Mouse (Mus musculus): ENCODE data around the gene Mark1.

Gene Mark1

DNA sequence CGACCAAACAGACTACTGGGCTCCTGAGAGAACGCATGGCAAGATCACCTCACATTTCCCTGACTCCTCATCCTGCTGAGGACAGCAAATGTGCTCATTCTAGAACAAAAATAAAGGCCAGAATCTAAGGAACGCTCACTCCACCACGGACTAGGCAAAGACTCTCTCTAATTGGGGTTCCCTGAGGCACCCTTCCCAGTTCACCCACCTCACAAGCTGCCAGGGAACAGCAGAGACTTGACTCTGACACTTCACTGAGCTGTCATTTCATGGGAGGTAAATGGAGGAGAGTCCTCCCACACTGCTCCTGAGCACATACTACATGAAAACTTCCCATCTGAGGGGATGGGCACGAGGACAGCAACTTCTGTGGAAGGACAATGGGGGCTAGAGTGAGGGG lies 37.5 kb downstream of the Mark1 start:
- no peak for DNase-seq

DNA sequence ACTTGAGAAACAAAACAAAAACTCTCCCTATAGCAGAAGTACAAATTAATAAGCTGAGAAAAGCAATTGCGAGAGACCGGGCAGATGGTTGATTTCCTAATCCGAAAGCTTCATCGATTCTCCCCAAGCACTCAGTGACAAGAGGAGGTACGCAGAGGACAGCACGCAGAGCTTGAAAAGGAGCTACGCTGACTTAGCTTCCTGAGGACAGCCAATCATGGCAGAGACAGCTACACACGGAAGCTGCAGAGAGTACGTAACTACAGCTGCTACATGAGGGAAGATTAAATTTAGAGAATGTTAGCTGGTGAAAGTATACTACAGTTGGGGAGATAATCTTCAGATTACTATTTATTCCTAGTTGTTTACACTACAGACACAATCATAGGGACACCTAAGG lies 40.6 kb downstream of the Mark1 start:
- no peak for DNase-seq

DNA sequence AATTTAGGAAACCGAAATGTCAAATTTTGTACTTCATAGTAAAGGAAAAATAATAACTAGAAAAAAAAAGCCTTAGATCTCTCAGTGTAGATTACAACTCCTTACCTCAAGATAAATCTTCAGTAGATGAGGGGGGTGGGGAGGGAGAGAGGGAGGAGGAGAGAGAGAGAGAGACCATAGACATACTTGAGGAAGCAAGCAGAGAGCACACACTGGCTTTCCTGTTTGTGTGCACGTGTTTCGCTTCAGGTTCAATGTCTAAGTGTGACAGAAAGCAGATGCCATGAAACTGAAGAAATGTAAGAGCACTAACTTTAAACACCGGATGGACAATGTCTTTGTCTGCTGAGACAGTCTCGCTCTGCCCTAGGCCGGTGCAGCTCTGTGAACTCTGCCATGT lies 41.0 kb downstream of the Mark1 start:
- no peak for DNase-seq

DNA sequence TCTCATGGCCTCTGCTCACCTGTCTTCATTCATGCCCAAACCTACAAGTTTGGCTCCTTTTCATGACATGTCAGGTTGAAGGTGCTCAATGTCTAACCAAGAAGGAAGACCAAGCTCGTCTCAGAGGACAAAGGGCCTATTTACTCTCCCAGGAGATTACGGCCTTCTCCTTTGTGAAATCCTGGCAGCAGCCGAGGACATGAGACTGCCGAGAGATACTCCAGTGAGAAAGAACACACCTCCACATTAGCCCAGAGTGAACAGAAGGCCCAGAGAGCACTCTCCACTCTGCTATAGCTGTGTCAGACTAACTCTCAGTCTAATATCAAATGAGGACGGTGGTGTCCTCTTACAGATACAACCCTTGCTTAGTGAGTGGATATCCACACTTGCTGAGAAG lies 47.6 kb downstream of the Mark1 start:
- DNase-seq: no peak

DNA sequence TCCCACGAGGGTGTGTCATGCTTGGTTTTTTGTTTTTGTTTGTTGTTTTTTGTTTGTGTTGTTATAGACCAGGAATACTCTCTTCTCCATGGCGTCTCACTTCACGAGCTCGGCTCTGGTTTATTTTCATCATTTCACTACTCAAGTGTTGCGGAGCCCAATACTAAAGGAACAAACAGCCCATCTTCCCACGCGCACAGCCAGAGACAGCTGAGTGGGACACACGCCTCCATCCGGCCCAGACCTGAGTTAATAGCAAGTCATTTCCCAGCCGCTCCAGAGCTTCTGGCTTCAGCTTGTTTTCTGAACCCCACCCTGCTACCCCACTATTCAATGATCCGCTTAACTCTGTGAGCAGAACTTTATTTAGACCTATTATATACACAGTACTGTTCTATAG lies 48.3 kb downstream of the Mark1 start:
- no peak for DNase-seq

DNA sequence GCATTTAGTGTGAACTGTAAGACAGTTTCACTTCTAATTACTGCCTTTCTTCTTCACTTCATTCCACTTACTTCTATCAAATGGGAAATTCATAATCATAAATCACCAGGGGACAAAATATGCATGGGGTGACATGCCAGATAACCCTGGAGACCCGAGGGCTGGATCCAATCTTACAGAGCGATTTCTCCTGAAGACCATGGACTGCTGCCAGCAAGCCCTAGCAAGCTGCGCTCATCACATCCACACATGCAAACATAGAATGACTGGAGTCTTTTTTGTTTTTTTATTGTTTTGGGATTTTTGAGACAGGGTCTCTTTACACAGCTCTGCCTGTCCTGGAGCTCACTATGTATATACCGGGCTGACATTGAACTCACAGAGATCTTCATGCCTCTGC lies 61.3 kb downstream of the Mark1 start:
- DNase-seq: no peak

DNA sequence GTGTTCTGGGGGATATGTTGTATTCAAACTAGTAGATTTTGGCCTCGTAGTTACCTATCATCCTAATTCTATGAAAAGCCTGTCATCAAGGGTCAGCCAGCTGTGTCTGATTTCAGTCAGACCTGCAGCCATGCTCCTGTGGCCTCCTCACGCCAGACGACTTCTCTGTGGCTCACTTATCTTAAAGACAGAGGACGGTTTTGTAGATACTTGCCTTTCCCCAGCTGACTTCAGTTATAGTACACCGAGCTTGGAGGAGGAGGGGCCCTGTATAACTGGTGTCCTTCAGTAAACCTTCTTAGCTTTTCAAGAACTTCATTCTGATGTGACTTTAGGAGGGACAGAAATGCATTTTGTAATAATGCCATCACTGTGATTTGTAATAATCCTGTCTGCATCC lies 63.4 kb downstream of the Mark1 start:
- no peak for DNase-seq

DNA sequence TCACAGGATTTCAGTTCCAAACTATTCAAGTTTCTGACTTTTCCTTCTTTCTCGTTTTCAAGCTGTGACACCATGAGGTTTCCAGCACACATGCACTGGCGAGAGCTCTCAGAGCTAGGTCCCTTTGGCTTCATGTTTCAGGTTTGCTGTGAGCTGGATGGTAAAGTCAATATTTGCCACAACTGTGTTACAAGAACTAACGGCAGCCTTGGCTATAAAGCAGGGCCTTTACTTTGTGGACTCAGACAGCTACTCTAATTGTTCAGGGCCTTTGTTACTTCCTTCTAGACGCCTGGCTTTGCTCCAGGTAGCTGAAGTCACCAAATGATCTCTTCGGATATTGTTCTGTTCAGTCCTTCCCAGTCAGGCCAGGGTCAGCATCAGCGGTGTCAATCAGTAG lies 63.9 kb downstream of the Mark1 start:
- no peak for DNase-seq

DNA sequence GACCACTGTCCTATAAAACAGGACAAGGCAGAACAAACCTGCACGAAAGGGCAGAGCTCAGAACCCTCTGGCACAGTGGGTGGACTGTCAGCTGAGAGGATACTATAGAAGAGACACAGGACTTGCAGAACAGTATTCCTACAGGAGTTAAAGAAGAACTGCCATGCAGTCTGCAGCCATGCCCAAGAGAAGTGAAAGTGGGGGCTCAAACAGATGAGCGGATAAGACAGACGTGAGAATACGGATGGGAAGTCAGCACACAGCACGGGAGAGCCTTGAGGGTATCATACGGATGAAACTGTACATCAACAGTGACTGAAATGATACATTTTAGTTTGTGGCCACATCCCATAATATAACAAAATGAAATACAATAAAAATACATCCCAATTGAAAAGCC lies 68.3 kb downstream of the Mark1 start:
- DNase-seq: no peak

DNA sequence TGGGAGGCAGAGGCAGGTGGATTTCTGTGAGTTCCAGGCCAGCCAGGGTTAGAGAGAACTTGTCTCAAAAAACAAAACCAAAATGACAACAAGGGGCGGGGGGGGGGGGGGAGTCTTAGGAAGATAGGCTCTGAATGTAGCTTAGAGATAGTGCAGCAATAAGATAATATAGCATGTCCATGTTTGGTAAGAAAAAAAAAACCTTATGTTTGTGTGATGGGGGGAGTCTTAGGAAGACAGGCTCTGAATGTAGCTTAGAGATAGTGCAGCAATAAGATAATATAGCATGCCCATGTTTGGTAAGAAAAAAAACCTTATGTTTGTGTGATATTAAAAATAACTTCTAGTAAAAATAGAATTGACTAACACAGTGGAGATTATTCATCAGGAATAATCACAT lies 71.0 kb downstream of the Mark1 start:
- DNase-seq: no peak

DNA sequence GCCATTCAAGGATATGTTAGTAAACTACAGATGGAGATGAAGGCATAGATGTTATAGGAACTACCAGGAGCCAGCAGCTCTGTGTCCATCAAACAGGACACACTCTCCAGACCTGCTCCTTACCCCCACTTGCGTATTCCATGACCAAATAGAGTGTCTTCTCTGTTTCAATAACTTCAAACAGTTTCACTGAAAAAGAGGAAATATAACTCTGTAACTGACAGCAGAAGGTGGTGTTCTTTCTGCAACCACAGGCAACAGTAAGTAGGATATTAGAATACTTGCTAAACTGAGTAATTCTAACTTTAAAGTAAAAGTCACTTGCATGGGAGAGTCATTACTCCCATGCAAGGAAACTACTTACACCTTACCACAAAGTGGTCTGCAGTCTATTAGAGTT lies 71.5 kb downstream of the Mark1 start:
- DNase-seq: no peak

DNA sequence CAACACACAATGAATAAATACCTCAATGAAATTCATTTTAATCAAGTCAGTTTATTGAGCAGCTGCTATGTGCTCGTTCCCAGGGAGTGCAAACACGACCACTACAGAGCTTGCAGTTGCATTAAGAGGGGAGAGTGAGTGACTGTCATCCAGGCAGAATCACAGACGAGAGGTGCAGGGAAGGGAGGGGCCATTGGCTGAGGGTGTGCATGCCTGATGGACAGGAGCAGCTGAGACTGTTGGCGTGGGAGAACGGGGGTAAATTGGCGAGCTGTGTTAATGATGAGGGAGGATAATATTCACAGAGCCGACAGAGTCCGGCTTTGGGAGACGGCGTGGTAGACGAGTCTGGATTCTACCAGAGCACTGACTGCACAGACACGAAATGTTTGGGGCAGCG lies 76.5 kb downstream of the Mark1 start:
- DNase-seq: no peak

DNA sequence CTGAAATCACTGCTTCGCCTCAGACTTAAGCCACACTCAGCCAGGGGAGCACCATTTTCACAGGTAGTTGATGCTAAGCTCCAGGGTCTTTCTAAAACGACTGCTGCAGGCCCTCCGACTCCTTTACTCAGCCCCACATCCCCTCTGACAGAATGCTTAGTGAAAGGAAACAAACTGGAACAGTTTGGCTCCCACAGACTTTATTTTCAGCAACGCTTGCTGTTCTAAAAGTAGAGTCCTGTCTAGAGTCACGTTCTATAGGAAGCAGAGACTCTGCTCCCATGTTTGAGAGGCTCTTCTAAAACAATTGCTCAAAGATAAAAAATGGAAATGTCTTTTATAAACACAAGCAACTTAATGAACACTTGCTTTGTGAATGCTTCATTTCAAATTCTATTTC lies 79.3 kb downstream of the Mark1 start:
- no peak for DNase-seq

DNA sequence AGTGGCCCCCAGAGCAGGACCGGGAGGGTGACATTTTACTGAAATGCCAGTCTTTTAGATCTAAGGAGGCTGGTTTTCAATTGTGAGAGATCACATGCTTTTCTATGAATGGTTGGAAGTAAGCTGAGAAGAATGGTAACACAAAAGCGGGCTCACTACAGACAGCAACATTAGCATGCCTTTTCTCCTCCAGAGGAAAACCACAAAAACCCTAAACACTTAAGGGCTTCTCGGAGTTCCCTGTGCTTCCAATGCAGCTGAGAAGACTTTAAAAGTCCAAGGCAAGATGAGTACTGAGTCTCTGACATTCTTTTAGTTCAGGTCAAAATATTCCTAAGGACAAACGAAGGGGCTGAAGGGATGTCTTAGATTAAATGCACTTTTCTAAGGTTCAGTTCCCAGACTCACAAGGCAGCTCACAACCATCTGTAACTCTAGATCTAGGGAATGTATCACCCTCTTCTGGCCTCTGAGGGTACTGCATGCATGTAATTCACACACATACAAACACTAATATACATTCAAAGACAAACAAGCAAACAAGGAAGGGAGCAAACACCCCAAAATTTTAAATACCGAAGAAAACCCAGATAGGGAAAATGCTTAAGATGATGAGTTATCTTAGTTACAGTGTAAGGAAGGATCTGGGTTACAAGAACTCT lies 81.0 kb downstream of the Mark1 start:
- DNase-seq: peak in 1 of 2 experiments; percentile 9

DNA sequence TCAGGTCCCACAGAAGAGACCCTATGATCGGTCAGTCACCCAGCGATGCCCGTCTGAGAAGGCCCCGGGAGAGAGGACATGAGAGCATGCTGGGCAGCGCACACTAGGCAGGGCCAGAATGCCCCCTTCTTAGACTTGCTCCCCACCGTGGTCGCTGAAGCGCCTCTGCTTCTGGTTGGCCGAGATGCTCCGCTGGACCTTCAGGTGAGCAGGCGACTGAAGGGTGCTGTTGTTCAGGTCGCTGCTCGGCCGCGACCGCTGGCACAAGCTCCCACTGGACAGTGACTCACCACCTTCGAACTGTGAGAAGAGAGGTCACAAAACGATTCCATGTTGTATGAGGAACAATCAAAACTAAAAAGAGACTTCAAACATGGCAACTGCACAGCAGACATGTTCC lies 87.0 kb downstream of the Mark1 start:
- no peak for DNase-seq

DNA sequence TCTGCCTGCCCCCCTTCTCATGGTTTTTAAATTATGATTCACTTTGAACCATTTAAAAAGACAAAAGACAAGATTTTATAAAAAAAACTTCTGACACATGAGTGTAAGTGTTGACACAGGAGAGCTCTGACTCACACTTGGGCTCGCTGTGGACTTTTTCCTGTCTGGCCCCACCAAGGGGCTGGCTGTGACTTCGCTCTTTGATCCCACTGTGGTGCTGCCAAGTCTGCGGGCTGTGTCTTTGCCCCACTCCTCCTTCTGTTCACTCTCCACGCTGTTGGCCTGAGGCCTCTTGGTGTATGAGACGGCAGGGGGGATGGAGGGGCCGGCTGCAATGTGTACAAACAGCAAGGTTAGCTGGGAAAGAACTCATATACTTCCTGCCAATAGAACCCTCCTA lies 87.5 kb downstream of the Mark1 start:
- DNase-seq: no peak

DNA sequence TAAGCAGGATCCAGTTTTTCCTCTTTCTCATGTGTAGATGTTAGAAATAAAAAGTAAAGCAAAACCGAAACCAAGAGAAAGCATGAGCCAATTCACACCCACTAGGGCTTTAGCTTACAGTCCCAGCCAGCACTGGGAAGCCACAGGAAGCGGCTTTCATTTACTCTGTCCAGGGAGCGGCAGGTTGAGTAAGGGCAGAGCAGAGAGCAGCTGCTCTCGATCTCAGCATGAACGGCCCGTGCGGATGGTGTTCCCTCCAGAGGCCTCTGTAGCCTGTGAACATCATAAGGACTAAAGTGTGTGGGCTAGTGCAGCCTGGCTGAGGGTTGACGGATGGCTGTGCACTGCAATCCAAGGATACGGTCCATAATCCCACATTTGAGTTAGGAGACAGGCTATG lies 90.8 kb downstream of the Mark1 start:
- DNase-seq: no peak

DNA sequence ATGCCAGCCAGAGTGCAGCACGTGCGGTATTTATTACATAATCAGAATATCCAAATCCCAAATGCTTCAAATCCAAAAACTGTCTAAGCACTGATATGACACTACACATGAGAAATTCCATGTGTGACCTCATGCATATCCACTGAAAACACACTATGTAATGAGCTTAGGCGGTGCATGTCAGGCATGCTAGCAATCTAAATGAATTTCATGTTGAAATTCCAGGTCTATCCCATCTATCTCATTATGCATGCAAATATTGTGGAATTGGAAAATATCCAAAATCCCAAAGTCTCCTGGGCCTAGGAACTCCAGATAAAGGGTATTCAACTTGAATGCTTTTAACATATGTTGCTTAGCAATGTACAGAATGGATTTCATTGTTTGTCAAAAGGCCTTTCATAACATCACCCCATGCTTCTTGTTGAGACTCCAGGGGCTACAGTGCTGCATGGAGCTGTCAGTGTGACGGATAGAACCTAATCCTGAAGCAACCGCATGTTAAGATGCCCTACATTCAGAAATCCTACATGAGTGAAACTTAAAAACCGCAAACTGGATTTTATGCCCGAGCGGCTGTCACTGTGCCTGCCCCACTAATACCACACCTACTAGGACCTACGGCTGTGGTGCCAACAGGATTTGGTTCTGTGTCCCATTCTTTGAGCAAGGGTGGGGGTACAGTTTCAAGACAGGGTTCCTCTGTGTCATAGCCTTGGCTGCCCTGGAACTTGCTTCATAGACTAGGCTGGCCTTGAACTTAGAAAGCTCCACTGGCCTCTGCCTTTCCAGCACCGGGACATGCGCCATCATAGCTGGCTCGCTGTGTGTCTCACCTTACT lies 93.2 kb downstream of the Mark1 start:
- DNase-seq: no peak

DNA sequence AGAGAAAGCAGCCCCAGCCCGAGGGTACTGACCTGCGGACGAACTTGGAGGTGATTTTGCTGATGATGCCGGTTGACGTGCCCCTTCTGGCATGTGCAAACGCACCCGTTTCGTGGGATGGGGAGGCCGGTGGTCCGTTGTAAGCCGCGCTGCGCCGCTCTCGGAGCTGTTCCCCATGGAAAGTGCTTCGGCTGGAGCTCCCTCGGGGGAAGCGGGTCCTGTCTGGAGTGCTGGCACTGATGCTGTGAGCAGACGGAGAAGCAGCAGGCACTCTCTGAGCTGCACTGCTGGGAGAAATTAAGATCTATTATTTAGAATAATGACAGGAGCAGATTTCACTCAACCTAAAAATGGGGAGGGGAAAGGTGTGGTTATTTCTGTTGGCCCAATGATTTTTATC lies 94.0 kb downstream of the Mark1 start:
- no peak for DNase-seq

DNA sequence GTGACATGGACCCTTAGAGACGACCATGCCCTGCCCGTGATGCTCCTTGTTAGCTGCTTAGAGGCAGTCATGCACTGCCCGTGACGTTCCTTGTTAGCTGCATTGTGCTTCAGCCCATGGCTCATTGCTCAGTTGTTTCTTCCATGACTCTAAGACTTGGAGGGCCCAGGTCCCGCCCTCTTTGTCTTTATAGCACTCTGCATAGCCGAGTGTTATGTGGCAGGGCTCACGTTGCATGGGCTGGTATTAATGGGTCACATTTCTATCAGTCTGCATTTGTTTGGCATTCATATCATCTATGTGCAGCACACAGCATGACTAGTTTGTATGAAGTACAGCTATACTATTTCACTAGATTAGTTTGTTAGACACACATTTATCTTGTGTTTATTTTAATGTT lies 95.7 kb downstream of the Mark1 start:
- DNase-seq: no peak

DNA sequence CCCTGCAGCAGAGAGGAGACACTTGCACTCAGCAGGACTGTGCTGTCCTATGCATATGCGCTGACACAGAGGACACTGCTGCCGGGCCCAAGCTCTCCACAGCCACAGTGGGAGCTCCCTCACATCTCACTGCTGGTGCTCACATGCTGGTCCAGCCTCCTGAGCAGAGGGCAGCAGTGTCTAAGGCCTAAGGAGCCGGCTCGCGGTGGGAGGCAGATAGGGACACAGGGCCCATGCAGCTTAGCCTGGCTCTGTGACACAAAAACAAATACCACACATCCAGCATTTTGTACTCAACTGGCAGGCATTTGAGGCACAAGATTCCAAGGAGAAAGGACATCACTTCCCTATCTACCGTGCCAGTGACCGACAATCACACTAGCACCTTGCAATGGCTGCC lies 96.5 kb downstream of the Mark1 start:
- no peak for DNase-seq

DNA sequence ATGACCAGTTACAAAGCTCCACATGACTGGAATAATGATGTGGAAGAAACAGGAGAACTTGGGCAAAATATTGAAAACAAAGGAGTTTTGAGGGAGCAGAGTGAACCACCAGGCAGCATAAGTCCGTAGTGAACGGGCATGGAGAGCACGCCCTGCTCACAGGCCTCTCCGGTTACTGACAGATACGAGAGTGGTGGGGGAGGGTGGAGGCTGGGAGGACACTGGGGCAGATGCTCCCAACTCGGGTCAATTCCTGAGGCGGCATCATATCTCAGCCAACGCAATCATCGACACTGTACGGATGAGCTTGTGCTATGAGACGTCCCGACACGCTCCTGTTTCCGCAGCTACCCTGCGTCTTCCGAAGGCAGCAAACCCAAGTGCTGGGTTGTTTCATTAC lies 102.0 kb downstream of the Mark1 start:
- DNase-seq: no peak

DNA sequence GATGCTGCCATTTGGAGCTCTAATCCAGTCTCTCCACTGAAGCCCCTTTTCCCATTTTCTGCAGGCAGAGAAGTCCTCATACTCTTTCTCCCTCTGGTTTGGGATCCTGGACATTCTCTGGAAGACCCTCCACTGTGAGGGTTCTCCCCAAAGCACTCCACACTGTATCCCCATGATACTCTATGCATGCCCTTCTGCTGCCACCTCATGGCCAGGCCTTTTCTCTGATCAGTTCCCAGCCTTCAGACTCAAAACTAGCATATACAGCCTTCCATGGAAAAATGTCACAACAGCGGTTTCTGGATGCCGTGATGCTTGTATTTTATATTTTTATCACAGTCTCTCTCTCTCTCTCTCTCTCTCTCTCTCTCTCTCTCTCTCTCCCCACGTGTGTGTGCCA lies 107.4 kb downstream of the Mark1 start:
- no peak for DNase-seq

DNA sequence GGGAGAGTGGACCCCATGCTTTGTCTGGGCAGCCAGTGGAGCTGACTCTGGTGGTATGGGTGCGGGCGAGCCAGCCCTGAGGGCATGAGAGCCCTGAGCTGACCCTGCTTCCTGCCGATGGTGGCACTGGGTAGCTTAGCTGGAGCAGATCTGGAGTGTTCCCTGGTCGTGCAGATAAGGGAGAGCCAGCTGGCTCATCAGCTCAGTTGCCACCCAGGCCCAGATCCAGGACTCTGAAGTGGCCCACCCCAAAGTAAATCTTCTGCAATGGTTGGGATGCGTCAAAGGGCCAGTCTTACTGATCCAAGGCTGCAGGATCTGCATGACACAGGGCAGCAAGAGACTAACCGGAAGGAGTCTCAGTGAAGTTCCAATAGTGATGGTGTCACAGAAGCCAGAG lies 109.9 kb downstream of the Mark1 start:
- no peak for DNase-seq

DNA sequence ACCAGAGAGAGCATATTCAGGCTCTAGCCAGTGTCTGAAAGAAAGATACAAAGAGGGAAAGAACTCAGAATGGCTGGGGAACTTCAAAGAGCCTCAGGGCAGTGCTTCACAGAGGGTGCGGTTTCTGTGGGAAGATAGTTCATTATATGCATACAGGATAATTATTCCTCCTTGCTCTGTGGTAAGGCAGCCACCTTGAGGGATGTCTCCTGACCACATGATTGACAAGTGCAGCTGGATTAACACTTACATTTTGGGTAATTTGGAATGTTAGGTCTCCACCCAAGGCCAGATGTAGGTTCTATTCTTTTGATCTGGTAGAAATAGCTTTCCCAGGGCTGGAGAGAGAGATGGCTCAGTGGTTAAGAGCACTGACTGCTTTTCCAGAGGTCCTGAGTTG lies 113.2 kb downstream of the Mark1 start:
- no peak for DNase-seq

Data from spleen, adult 18-20 months (tissue).